Mouse (Mus musculus) lung, postnatal 0 days (tissue): ENCODE data around the gene Vav3.

Source experiments
- CTCF ChIP-seq: IDR thresholded peaks from 2 replicates; pipeline ENCODE4 v1.5.1; 2016; ENCODE audit warnings: antibody characterized with exemption, mild to moderate bottlenecking
- EP300 ChIP-seq: IDR thresholded peaks from 2 replicates; pipeline ENCODE4 v1.6.1; 2016; ENCODE audit warnings: antibody characterized with exemption, mild to moderate bottlenecking, control low read depth

DNA sequence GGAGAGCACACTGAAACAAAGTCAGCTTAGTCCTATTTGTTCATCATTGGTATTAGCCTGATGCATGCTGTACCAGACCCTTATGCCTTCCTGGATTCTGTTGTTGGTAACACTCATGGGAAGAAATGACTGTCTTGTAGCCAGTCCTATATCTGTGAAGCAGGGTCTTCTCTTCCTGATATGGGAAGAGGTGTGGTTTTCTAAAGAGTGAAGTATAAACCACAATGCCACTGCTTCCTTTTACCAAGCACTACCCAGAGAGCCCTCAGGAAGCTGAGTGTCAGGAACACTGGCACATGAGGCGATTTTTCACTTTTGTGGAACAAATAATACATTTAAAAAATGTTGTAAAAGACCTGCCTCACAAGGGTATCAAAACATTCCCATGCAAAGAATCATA is 231.0 kb downstream of the Vav3 start:
- TF ChIP-seq CTCF (no peak), EP300 (no peak)
